Mouse (Mus musculus): Measurements from ENCODE around the gene E130116L18Rik. TPM values are rescaled to one million over a fixed set of nuclear protein-coding genes. Genes with fewer than 3 reads are reported as not detected.
"Not testable (repeated sequence)": the region's sequence is repeated elsewhere in the genome, so short reads cannot be mapped to it uniquely, and the experiment has no call there.

E130116L18Rik gene
- polyA plus RNA-seq, 1 experiment from 2014 or later, result not detected

DNA sequence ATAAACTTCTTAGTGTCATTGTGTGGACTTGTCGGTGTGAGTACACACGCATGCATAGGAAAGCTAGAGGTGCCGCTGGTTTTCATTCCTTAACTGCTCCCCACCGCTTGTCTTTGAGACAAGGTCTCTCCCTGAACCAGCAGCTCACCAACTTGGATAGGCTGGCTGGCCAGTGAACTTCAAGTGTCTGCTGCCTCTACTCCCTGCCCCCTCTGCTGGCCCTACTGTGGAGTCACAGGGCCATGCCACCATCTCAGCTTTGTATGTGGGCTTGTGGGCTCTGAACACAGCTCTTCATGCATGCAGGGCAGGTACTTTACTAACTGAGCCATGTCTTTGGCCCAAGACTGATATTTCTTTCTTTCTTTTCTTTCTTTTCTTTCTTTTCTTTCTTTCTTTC is 43.7 kb downstream of the E130116L18Rik start:
- Histone ChIP-seq H3K4me3 (no peak overlapping the region), H3K9ac (no peak overlapping the region), H3K27me3 (no peaks in the 10 kb centered on the region), H3K4me2 (no peak overlapping the region), H3K36me3 (no peaks in the 10 kb centered on the region), H3K9me3 (no peaks in the 10 kb centered on the region), H3K27ac (replicated peaks) (no peak overlapping the region), H3K4me1 (replicated peaks) (no peaks in the 10 kb centered on the region)
- WGBS, result 91% methylated on average over 4 of the region's 4 CpGs
- ATAC-seq (ENCODE audit: low FRiP score, low read depth), result no peak

DNA sequence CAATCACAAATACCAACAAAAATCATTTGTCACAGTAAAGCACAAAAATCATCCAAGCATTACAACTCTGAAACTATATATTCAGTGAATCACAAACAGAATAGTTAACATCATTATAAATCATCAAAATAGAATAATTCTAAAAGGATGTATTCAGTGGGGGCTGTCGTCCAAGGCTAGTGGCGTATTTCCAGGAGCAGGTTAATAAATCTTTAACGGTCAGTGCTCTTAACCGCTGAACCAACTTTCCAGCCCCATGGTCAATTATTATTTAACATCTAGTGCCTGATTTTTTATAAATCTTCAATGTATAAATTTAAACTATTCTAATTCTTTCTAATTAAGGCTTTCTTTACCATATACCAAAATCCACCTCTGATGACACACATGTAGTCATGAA is 44.4 kb downstream of the E130116L18Rik start:
- H3K9ac ChIP-seq; ATAC-seq (ENCODE audit: low FRiP score, low read depth); H3K4me3 ChIP-seq; H3K27ac ChIP-seq (replicated peaks); H3K4me1 ChIP-seq (replicated peaks); H3K27me3 ChIP-seq; H3K36me3 ChIP-seq; H3K4me2 ChIP-seq; H3K9me3 ChIP-seq: not testable (repeated sequence)
- 91% methylated on average over 4 of the region's 4 CpGs for WGBS

DNA sequence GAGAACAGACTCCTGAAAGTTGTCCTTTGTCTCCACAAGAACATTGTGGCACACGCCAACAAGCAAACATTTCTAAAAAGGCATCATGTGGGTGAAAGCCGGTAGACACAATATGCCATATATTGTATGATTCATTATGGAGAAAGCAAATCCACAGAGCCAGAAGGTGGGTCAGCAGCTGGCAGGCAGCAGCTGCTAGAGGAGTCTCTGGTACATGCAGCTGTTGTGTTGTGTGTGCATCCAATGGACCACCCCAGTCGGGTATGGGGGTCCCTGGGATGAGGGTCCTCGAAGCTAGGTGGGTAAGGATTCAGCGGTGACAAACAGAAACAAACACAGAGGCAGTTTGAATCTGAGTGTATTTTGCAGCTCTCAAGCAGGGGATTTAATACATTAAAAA is 45.0 kb downstream of the E130116L18Rik start:
- ATAC-seq (ENCODE audit: low FRiP score, low read depth); H3K4me2 ChIP-seq; H3K9me3 ChIP-seq; H3K4me1 ChIP-seq (replicated peaks); H3K9ac ChIP-seq; H3K4me3 ChIP-seq; H3K27me3 ChIP-seq; H3K27ac ChIP-seq (replicated peaks); H3K36me3 ChIP-seq: not testable (repeated sequence)
- 93% methylated on average over 5 of the region's 5 CpGs for WGBS

Other genes starting within 250 kb of the E130116L18Rik start
- 93.2 and 94.7 TPM in 2 replicates for gene Prkag2, start 122.5 kb downstream of the E130116L18Rik start, polyA plus RNA-seq (2015; fragmentation: Nextera tagmentation; extraction: Ambion mirVana)
- not detected in 2 replicates for gene Galntl5, start 41.7 kb downstream of the E130116L18Rik start, polyA plus RNA-seq (2015; fragmentation: Nextera tagmentation; extraction: Ambion mirVana)
- 52.6 and 54.0 TPM in 2 replicates for gene Galnt11, start 1.2 kb downstream of the E130116L18Rik start, polyA plus RNA-seq (2015; fragmentation: Nextera tagmentation; extraction: Ambion mirVana)